Mouse (Mus musculus) kidney, adult 2 months (tissue): ENCODE data around the gene Tmem130.
"Not testable (repeated sequence)": the region's sequence is repeated elsewhere in the genome, so short reads cannot be mapped to it uniquely, and the experiment has no call there.

Experiments
- CTCF ChIP-seq: fragments of 200-500 bp; conservative IDR thresholded peaks from 2 replicates; pipeline ENCODE4 v1.5.1; 2011; ENCODE audit warnings: low read depth, mild to moderate bottlenecking, control low read depth, low read length, moderate library complexity, mixed read lengths; ENCODE audit not compliant: insufficient read depth, insufficient read length
- POLR2A ChIP-seq: fragments of 200-500 bp; IDR thresholded peaks from one replicate; pipeline ENCODE4 v1.6.1; 2011; ENCODE audit warnings: low read depth, low read length, control low read depth

GRCm38 (mm10) chr5:144767106-144767798, 5.6 kb upstream of the Tmem130 start, which contains the start of gene Trrap:
- TF ChIP-seq CTCF, POLR2A: not testable (repeated sequence)
